Mouse (Mus musculus) ovary, postnatal 14 days (tissue): ENCODE results near the gene Dhrs1.

Experiments
- DNase-seq: peaks from one replicate; pipeline ENCODE4 v3.0.0; 2022; ENCODE audit warnings: low spot score

Gene Dhrs1

GRCm38 (mm10) chr14:55721076-55721475 is 24.4 kb downstream of the Dhrs1 start:
- no peak for DNase-seq

DNA sequence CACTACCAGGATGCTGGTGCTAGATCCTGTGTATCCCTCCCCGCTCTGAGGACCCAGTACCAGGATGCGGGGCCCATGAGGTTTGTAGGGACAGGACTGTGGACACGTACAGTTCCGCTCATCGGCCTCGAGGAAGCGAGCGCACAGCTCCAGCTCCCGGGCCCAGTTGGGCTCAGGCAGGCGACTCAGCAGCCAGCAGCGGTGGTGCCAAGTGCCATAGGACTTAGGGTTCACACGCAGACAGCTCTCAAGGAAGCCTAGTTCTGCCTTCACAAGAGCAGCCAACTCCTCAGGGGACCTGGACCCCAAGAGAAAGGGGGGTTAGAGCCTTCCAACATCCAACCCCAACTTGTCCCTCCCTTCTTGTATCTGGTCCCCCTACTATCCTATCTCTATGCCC is 24.8 kb downstream of the Dhrs1 start:
- DNase-seq, result no peak

DNA sequence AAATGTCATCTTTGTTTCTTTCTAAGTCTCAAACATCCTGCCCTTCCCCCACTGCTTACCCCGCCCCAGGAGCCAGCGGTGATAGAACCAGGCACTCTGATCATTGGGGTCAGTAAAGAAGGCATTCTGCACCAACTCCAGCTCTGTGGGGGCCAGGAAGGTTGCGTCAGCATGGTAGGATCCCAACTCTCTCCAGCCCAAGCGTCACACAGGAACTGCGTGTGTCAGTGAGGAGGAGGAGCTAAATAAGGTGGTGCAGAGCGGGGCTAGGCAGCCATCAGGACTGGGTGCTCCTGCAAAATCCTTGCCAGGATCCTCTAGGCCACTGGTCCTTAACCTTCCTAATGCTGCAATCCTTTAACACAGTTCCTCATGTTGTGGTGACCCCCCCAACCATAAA is 25.8 kb downstream of the Dhrs1 start:
- no peak for DNase-seq

- DNase-seq, result no peak
These were observed 28.6 kb downstream of the Dhrs1 start for GRCm38 (mm10) chr14:55716884-55717283.

DNA sequence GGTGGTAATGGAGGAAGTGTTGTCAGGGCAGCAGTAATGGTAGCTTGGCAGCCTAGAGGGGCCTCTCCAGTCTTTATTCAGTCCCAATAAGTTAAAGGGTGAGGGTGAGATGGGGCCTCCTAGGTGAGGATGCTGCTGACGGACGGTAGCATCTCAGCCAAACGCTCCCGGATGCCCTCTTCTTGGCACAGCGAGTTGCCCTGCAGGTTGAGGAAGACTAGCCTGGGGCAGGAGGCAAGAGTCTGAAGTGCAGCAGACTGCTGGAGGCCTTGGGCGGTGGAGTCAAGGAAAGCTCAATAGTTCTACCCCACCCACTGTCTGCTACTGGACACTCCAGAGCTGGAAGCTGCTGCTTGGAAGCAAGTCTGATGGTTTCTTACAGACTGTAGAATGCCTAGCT is 29.2 kb downstream of the Dhrs1 start:
- DNase-seq, result no peak

DNA sequence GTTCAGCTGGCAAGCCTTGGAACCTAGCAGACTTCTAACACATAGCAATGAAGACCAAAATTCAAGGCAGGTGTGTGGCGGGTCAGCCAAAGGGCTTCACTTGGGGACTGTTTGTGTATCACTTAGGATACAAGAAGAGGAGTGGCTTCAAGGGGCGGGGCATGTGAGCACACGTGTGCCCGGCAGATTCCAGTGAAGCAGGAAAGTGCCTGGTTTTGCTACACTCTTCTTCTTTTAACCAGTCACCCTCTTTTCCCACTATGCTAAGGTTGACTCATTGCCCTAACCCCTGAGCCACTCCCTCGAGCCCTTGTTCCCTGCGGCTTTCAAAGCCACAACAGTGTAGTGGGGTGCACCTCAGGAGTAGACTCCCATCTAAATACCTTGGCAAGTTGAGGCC is 30.6 kb downstream of the Dhrs1 start:
- no peak for DNase-seq

- no peak for DNase-seq
These were observed 31.8 kb downstream of the Dhrs1 start, which contains the start of gene Tgm1 for GRCm38 (mm10) chr14:55713729-55714122. Gene Tgm1 (minus strand): TSS chr14:55713926.

- no peak for DNase-seq
These were observed 32.3 kb downstream of the Dhrs1 start for GRCm38 (mm10) chr14:55713007-55713728.

GRCm38 (mm10) chr14:55711786-55712185 is 33.7 kb downstream of the Dhrs1 start:
- DNase-seq, result no peak

- no peak for DNase-seq
These were observed 36.0 kb downstream of the Dhrs1 start for GRCm38 (mm10) chr14:55709509-55709908.

DNA sequence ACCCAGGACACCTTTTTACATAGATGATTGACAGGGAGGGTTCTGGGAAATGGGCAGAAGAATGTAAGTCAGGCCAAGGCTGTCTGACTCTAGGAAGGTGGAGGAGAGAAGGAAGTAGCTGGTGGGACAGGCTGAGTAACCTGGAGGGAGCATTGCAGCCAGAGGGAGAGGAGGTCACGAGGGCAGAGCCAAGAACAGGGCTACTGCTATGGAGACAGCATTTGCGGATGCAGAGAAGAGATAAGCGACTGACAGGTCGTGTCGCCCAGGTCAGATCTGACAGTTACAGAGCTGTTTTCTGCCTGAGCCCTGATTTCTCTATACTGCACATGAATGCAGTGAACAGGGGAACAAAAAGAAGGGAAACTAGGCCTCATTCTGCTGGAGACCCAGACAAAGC is 38.1 kb downstream of the Dhrs1 start:
- no peak for DNase-seq

GRCm38 (mm10) chr14:55706051-55706600 is 39.4 kb downstream of the Dhrs1 start:
- DNase-seq, result no peak

GRCm38 (mm10) chr14:55702761-55703160 is 42.7 kb downstream of the Dhrs1 start:
- no peak for DNase-seq

GRCm38 (mm10) chr14:55701131-55701530 is 44.4 kb downstream of the Dhrs1 start:
- DNase-seq, result no peak

GRCm38 (mm10) chr14:55697226-55697625 is 48.3 kb downstream of the Dhrs1 start:
- DNase-seq, result no peak

GRCm38 (mm10) chr14:55689433-55689832 is 56.1 kb downstream of the Dhrs1 start:
- DNase-seq, result no peak
